Mouse (Mus musculus) liver, adult 2 months (tissue): ENCODE results near the gene Fbxl17.

ENCODE experiments used
- CTCF ChIP-seq: fragments of 200-500 bp; IDR thresholded peaks from 2 replicates; pipeline ENCODE4 v1.5.1; 2011; ENCODE audit warnings: low read depth, low read length, control low read depth
- POLR2A ChIP-seq: fragments of 200-500 bp; IDR thresholded peaks from 2 replicates; pipeline ENCODE4 v1.6.1; 2011; ENCODE audit warnings: low read length, control low read depth; ENCODE audit not compliant: insufficient read depth; ENCODE audit errors: extremely low read depth

DNA sequence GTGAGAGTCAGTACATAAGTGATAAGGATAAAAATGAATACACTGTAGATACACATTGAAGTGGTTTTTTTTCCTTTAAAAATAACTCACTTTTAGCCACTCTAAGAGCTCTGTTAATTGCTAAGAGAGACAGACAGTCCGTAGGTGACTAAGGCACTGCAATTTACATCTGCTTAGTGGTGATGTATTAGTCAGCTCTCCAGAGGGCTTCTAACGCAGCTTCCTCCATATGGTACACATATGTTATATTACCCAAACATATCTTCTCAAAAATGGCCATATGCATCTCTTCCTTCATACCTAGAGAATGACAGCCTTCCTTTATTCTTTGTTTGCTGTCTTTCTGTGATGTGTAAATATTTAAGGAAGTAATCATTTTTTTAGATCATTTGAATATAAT is 353.3 kb downstream of the Fbxl17 start:
- TF ChIP-seq POLR2A (no peak), CTCF (no peak)
